In the genomic region with DNA sequence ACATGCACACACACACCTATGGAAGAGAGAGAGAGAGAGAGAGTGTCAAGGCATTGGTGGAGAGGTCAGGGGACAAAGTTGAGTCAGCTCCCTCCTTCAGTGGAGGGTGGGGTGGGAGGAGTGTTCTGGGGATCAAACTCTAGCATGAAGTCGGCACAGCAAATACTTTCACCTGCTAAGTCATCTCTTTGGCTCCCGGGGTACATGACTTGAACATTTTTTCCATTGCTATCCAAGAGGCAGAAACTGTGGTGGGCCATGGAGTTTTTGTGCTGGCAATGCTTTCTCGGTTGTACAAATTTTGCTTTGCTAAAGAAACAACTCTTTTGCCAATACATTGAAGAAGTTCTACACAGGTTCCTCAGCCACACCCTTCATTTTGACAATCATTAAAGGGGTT, we compare ENCODE assay signal across 27 mouse cellular contexts. TPM values are rescaled to one million over a fixed set of nuclear protein-coding genes. Genes with fewer than 3 reads are reported as not detected.
"Had no signal": no experiment of that assay in that cellular context is flagged by ENCODE, and none has a peak within 500 bp of the region (broad histone marks: within the 10 kb centered on the region; RNA-seq: fewer than 3 reads in every experiment).

No protein-coding gene starts in this region.

- ATAC-seq: intestine, embryonic 15.5 days; intestine, postnatal 0 days; liver, postnatal 0 days had no signal

- DNase-seq: gastrocnemius, adult 2 months; gastrocnemius, postnatal 10 days; gastrocnemius, postnatal 25 days; heart, adult 2 months; heart, postnatal 10 days; heart, postnatal 4 days; kidney, adult 18-20 months; kidney, adult 8-10 months; kidney, postnatal 14 days; liver; liver, embryonic 13.5 days; liver, postnatal 0 days had no signal

RNA-seq across cellular contexts. Expression of a gene that starts 13.8 kb away (rescaled TPM):
- total RNA-seq: gastrocnemius, postnatal 25 days; layer of hippocampus, adult 2 months; layer of hippocampus, postnatal 10 days; layer of hippocampus, postnatal 25 days; left cerebral cortex, adult 2 months; left cerebral cortex, postnatal 14 days had no signal
- polyA plus RNA-seq: heart, embryonic 10.5 days; hindbrain, embryonic 10.5 days; hindbrain, embryonic 12.5 days; hindbrain, embryonic 14.5 days; hindbrain, embryonic 16.5 days; limb, embryonic 10.5 days; limb, embryonic 12.5 days; liver, embryonic 15.5 days had no signal
